Mouse (Mus musculus): ENCODE measurements around the gene Gm4353.

GRCm38 (mm10) chr7:116115991-116116390 lies 31.6 kb upstream of the Gm4353 start:
- TF ChIP-seq CHD2 (IDR thresholded peaks at IDR 0.05; ENCODE audit: low read length): no peak
- TF ChIP-seq MYC (IDR thresholded peaks at IDR 0.05; ENCODE audit: low read depth, low read length): no peak
- no peak for TF ChIP-seq POLR2A (IDR thresholded peaks at IDR 0.05; ENCODE audit: low read depth, low read length)
- TF ChIP-seq CTCF (conservative IDR thresholded peaks at IDR 0.05 in 1 of 2, IDR thresholded peaks at IDR 0.05 in 1 of 2; ENCODE audit: low read depth in 2 of 2, low read length in 2 of 2): no peak
- TF ChIP-seq E2F4 (IDR thresholded peaks at IDR 0.05; ENCODE audit: insufficient replicate concordance, low read depth, low read length): no peak
- TF ChIP-seq UBTF (IDR thresholded peaks at IDR 0.05; ENCODE audit: low read depth, low read length): no peak
- TF ChIP-seq CHD1 (IDR thresholded peaks at IDR 0.05; ENCODE audit: low read depth, low read length): no peak
- TF ChIP-seq MEF2A (IDR thresholded peaks at IDR 0.05; ENCODE audit: borderline replicate concordance, low read depth, low read length): no peak

All from CH12.LX (cell line).